Mouse (Mus musculus) inflammation-experienced regulatory T-cells, adult 6 months (primary cell): ENCODE measurements around the gene Best1. TPM values are rescaled to one million over a fixed set of nuclear protein-coding genes. Genes with fewer than 3 reads are reported as not detected.
"Not testable (repeated sequence)": the region's sequence is repeated elsewhere in the genome, so short reads cannot be mapped to it uniquely, and the experiment has no call there.

Experiments used
- ATAC-seq: one replicate; pipeline ENCODE4 v1.8.0; 2017
- polyA plus RNA-seq, 3 experiments: library from polyadenylated mRNA; unstranded; fragments of 100-300 nt; shearing (Covaris generic); gene quantifications; one replicate each; pipeline ENCODE4 v1.2.1; 2017

The Best1 gene
- polyA plus RNA-seq, 3 experiments from 2014 or later, result 0.21 TPM; not detected in 2

DNA sequence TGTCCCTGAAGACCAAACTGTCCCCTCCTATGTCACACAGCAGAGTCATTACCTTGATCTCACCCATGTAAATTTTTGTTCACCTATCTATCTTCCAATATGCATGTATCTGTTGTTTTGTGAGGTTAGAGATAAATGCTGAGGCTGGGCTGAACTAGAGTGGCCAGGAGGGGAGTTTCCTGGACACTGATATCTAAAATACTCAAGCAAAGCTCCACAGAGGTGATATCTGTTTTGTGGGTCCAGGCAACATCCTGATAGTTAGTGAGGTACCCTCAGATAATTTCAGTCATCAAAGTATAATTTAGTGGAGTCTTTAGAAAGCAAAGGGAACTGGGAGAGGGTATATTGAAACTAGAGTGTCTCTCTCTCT lies 11.6 kb downstream of the Best1 start:
- no peak for ATAC-seq

DNA sequence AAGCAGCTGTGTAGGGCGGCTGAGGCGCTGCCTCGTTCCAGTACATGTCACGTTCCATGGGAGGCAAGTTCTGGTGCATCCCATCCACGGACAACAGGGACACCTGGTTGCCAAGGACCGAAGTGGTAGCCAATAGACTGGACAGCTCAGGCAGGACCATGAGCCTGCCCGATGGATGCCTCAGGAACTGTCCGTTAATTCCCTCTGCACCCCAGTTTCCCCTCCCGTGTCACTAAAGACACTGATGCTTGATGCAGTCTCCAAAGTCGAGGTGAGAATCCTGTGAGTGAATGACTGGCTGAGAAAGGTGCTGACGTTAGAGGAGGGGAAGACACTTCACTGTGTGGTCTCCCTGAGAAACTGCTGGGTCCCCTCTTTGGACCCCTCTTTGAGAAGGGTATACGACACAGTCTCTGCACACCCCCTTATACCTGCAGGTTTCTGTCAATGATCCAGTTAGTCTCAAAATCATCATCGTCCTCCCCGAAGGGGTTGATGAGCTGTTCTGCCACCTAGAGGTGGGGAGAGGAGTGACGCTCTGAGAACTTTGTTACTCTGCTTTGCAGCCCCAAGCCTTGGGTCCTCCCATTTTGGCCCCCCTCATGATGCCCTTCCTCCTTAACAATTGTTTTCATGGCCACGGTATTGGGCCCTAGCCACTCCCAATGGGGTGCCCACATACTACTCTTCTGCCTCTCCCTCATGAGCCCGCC lies 12.1 kb downstream of the Best1 start:
- peak; percentile 40 for ATAC-seq

DNA sequence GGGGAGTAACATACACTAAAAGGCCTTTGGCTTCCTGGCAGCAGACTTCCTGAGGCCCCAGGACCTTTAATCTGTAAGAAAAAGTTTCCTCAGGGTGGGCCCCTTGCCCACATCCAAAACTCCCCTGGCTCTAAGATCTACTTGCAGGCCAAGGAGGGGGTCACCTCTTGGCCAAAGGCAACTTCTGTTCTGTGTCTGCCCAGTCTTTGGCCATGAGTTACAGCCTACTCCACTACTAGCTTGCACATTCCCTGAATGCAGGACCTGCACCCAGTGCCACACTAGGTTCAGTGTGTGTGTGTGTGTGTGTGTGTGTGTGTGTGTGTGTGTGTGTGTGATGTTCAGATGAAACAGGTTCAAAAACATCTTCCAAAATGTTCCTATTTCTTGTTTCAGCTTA lies 13.8 kb downstream of the Best1 start:
- no peak for ATAC-seq

DNA sequence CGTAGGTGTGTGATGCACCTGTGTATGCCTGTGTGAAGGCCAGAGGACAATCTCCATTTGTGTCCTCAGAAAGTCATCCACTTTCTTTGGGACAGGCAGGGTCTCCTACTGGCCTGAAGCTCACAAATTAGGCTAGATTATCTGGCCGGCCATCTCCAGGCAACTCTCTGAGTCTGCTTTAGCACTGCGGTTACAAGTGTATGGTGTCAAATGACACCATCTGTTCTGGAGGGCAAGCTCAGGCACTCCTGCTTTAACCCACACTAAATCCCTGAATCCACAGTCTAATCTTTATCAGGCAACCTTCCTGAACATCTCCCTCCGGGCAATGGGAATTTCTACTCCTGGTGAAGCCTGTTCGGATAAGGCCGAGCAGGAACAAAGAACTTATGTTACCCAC lies 14.2 kb downstream of the Best1 start:
- ATAC-seq, result no peak

DNA sequence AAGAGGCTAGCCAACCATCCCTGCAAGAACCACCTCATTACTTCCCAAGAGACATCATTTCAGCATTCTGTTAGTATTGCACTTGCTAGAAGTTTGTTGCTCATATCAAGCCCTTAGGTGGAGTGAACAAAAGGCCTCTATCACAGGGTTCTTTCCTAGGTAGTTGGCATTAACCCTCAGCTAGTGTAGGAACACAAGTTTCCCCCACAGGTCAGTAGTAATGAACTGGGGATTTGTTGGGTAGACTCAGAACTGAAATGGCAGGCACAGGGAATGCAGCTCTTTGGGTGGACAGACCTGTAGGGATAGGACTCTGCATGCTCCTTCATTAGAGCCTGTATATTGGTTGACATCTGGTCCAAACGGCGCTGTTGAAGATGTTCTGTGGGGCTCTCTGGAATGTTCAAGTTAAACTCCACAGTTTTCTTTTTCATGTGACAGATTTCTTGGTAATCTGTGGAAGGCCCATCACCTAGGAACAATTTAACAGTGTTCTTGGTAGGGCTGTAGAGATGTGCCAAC lies 15.5 kb downstream of the Best1 start:
- ATAC-seq, result no peak

DNA sequence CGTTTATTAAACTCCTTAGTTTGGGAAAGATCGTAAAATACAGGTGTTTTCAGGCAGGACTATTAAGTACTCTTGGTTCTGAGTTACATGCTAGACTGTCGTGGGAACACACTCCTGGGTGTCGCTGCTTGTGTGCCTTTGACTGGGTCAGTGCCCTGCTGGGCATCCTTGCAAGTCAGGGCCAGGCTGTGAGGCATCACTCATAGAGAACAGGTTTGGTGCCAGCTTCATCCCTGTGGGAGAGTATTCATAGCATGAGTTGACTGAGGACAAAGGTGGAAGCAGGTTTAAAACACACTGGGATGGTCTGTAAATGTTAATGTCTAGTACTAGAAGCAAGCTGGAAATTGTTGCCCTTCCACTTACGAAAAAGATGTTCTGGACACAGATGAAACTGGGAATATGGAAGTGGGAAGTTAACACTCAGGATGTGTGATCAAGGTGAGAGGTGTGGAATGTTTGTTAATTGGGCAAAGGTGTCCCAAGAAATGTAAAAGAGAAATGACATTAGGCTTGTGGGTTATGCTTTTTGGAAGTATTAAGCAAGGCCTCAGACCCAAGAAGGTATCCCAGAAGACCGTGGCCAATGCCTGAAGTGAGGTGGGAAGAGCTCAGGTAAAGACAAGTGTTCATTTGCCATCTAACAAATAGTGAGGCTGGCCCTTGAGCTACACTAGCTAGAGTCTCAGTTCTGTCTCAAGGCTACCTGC lies 16.1 kb downstream of the Best1 start:
- no peak for ATAC-seq

DNA sequence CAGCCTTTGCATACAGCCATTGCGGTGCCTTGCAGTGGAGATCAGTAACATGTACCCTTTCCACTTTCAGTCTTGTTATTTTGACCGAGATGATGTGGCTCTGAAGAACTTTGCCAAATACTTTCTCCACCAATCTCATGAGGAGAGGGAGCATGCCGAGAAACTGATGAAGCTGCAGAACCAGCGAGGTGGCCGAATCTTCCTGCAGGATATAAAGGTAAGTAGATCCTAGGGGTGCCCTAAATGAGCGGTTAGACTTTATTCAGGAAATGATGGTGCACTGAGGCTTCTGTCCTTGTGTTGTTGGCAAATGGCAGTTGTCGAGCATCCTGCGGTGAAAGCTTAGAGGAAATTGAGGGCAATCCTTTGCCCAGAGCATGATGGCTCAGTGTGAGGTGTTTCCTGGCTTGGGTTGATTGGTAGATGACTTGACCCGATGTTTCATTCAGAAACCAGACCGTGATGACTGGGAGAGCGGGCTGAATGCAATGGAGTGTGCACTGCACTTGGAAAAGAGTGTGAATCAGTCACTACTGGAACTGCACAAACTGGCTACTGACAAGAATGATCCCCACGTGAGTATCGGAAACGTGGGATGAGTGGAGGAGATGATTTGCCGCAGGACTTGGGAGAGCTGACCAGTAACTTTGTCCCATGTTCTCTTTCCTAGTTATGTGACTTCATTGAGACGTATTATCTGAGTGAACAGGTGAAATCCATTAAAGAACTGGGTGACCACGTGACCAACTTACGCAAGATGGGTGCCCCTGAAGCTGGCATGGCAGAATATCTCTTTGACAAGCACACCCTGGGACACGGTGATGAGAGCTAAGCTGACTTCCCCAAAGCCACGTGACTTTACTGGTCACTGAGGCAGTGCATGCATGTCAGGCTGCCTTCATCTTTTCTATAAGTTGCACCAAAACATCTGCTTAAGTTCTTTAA lies 17.1 kb downstream of the Best1 start:
- no peak for ATAC-seq

DNA sequence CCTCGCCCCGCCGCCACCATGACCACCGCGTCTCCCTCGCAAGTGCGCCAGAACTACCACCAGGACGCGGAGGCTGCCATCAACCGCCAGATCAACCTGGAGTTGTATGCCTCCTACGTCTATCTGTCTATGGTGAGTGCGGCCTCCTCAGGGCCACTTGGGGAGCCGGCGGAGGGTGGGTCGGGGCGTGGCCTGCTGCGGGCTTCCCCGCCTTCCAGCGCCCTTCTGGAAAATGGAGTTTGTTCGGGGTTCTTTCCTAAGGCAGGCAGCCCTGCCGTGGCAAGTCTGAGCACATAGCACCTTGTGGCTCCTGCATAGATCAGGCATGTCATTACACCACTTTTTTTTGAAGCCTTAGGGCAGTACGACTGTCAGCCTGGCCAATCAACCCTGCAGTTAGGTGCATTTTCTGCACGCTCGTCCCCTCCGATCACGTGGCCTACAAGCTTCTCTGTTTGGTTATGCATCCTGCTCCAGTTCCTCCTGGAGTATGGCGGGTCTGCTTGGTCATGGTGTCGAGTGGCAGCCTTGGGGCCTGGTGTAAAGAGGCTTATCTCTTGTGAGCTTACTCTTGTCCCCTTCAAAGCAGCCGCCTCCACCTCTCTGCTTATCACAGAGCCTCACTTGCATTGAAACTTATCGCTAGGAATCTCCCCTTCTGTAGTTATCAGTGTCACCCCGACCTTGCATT lies 18.4 kb downstream of the Best1 start:
- ATAC-seq, result peak; percentile 49

DNA sequence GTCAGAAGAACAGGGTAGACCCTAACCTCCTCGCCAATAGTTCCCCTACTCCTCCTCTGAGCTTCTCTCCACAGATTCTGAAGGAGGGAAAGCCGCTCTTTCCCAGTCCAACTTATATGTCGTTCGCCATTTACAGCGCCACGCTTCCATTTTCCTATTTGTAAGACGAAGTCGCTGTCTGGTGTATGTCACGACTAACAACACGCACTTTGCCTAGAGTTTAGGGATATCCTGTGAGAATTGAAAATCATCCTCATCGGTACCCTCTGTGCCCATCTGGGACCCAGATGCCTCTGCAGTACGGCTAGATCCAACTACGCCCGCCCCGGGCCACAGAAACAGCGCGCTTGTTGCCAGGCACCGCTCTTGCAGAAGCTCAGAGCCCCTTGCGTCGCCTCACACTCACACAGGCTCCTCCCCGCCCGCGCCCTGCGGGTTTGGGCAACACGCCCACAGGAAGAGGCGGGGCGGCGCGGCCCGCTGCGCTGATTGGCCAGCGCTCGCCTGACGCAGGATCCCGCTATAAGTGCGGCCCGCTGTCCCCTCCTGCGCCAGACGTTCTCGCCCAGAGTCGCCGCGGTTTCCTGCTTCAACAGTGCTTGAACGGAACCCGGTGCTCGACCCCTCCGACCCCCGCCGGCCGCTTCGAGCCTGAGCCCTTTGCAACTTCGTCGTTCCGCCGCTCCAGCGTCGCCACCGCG lies 19.1 kb downstream of the Best1 start:
- peak; percentile 92 for ATAC-seq

DNA sequence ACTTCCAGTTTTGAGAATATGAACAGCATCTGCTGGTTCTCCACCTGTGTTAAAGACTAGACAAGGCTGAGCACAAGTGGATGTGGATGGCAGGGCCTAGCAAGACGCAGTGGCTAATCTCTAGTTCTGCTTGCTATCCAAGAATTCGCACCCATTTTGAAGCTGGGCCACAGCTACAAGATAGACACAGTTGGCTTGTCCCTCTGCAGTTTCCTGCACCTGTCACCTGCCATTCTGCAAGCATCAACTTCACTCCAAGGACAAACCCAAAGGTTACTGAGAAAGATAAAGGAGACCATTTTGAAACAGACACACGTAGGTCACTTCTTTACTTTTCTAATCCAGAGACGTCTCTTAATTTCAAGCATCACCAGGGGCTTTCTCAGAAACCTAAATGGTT lies 19.8 kb downstream of the Best1 start:
- no peak for ATAC-seq

DNA sequence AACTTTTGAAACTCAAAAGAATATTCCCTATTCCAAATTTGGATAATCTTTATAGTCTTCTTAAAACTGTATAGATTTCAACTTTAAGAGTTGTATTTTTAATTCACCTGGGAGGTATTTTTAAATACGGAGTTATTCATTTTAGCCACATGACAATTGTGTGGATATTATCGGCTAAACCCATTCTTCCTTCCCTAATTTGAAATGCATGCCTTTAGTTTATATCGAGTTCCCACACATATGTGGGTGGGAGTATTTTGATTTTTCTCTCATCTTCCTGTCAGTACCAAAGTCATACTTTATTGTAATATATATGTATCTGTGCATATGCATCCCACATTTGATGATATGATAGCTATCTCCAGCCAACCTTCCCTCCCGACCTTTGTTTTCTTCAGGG lies 21.2 kb downstream of the Best1 start, which contains the start of gene Fth1:
Gene Fth1, plus strand, starts transcription at position 341 of the 400 bp plus-strand sequence.
- ATAC-seq, result no peak

DNA sequence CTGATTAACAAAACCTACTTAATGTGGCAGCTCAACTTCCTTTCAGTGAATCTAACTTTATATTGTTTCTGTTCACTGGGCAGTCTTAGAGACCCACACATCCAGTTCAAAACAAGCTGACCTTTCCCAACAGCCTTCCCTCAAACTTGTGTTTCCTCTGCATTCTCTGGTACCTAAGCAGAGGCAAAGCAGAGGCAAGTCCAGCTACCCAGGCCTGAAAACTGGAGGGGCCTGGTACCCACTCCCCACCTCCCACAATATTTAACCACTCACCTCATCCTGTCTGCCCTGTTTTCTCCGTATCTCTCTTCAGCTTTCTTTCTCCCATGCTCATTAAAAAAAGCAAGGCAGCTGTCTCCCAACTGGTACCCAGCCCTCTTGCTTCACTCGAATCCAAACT lies 22.3 kb downstream of the Best1 start:
- no peak for ATAC-seq

DNA sequence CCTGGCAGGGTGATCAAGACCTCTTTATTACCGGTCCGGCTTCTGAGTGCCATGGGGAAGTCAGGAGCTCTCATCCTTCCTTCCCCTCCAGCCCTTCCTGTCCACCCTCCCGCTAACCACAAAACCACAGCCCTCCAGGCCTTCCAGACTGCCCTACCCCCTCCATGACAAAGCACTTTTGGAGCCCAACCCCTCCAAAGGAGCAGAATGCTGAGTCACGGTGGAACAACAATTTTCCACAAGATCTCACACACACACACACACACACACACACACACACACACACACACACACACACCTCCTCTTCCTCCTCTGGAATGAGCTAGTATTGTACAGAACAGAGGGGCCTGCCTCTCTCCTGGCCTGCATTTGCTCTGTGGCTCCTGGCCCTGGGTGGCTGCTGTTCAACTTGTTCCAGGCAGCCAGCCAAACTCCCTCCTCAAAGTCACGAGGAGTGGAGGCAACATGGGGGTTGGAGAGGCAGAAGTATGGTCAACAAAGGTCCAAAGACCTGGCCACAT lies 22.9 kb downstream of the Best1 start:
- no peak for ATAC-seq

DNA sequence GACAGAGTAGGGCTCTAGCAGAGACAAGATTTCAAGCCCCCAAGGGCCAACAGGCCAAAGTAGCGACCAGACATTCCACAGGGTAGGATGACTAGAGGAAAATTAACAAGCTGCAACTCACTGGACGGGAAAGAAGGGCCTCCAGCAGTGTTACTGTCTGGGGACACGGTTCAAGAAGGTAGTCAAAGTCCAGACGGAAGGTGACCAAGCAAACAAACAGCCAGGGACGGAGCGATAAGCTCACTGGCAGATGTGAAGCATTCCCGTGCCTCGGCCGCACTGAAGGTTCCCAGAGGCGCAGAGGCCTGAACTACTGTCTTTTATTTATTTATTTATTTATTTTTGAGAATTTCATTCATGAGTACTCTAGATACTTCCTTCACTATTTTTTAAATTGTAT lies 24.3 kb downstream of the Best1 start:
- no peak for ATAC-seq

DNA sequence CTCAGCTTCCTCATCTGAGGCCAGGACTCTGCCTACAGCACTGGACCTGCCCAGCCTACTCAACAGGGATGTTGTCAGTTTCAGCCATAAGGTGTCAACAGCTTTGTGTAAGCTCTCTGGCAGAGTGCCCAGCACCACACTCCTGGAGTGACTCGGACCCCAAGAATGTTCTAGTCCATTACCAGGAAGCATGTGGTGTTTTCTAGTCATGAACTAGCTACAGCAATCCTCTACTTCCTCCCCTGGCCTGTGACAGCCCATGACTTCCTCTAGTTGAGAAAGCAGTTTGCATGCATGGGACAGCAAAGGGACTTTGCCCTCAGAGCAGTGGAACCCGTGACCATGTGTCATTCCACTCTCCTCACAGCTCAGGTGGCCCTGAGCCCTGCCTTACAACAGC lies 26.6 kb downstream of the Best1 start:
- ATAC-seq, result not testable (repeated sequence)

DNA sequence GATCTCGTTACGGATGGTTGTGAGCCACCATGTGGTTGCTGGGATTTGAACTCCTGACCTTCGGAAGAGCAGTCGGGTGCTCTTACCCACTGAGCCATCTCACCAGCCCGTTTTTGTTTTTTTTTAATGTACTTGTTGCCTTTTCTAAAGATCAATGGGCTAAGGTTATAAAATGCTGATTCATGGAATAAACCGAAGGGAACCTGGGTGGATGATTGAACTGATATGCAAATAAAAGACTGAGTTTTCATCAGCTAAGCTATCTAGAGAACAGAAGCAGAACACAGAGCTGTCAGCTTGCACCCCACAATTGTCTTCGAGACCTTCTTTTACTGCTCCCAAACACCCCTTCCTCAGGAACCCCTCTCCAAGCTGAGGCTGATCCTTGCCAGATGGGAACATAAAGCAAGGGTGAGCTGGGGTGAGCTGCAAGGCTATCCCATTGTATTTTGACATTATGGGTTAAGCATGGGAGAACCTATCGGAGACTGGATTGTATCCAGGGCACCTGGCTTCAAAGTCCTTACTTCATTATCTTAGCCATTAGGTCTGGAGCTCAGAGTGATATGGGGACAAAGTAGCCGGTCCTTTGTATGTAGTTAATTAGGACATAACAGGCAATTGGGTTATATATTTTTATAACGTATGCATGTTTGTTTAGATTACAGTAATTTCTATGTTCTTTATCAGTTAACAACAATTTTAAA lies 33.2 kb downstream of the Best1 start:
- ATAC-seq, result no peak

DNA sequence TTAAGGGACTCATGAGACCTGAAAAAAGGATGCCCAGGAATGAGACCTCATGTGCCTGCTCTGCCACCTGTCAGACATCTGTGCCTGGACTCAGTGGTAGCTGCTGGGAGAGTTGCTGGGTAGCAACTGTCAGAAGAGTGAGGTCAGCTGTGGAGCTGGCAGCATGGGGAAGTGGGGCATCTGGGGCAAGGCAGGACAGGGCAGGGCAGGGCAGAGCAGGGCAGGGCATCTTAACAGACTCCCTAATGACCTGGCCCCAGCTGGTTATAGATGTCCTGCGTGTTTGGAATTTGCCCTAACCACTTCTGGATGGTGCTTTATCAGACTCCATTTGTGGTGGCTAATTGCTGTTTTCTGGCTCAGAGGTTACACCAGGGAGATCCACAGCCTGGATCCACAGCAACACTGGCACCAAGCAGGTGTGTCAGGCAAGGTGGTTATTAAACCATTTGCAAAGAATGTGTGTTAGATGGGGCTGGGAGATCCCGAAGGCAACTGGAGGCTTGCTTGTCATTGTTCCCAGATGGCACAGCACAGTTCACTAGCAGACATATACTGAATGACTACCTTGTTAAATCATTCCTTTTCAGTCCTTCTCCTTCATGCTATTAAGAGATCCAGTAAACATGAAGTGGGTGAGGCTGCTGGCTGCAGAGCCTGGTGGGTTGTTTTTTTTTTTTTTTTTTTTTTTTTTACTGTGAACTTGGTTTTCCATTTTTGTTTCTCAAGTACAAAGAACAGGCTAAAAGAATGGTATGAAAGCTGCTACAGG lies 35.2 kb downstream of the Best1 start:
- ATAC-seq, result no peak

DNA sequence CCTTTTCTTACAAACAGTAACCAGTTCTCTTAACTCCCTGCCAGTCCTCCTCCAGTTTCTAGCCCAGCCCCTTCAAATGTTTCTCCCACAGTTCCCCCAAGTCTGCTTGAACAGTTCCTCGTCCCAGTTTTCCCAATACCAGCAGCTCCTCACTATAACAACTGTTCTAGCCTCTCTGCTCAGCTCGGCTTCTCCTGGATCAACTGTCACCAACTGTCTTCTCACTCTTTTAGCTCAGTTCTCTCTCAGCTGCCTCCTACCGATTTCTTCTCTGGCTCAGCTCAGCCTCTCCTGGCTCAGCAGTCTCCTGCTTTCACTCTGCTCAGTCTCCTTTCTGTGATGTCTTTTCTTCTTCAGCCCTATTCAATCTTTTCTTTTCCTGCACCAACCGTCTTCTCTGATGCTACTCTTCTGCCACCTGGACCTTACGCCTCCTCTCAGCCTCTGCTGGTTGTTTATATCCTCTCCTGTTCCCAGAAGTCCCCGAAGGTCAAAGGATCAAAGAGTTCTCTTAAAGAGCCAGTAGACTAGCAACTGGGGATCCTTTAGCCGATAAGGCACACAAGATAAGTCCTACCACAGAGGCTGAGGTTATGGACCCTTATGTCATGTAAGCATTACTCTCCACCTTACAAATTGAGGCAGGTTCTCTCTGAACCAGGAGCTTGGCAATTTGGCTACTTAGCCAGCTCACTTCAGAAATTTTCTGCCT lies 37.1 kb downstream of the Best1 start:
- no peak for ATAC-seq

DNA sequence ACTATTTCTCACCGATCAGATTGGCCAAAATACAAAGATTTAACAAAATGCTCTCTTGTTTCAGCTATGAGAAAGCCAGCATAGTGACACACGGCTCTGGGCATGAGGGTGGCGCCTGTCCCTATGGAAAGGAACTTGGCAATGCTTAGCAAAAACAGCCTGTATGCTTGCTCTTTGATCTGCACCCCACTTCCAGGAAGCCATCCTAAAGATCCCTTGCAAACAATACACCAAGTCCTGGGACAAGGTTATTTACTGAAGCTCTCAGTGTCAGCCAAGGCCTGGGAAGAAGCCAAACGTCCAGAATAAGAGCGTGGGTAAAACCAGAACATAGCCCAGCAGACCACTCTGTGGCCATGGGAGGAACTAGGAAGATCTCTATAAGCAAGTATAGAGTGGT lies 40.7 kb downstream of the Best1 start:
- ATAC-seq, result no peak
